Mouse (Mus musculus): ENCODE data around the gene Clec2l.
"Not testable (repeated sequence)": the region's sequence is repeated elsewhere in the genome, so short reads cannot be mapped to it uniquely, and the experiment has no call there.

The Clec2l gene

DNA sequence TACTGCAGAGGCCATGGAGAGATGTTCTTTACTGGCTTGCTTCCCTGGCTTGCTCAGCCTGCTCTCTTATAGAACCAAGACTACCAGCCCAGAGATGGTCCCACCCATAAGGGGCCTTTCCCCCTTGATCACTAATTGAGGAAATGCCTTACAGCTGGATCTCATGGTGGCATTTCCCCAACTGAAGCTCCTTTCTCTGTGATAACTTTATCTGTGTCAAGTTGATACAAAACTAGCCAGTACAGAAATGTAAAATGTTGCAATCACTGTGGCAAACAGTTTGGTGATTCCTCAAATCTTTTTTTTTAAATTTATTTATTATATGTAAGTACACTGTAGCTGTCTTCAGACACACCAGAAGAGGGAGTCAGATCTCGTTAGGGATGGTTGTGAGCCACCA is 7.6 kb downstream of the Clec2l start:
- DNase-seq (ENCODE audit: low spot score), result not testable (repeated sequence)

DNA sequence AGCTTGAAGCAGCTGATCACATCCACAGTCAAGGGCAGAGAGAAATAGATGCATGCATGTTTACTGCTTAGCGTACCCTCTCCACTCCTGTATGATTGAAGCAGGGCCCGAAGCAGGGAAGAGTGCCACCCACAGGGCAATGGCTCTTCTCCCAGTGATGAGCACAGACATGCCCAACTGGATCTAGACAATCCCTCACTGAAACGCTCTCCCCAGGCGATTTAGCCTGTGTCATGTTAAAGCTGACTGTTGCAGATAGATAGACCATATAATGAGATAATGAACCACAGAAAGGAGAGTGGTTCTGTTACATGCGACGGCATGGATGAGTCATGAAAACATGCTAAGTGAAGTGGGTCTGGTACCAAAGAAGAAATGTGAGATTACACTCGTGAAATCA is 8.4 kb downstream of the Clec2l start:
- DNase-seq (ENCODE audit: low spot score), result no peak

- no peak for DNase-seq (ENCODE audit: low spot score)
Measured at GRCm38 (mm10) chr6:38672011-38672410, 9.1 kb downstream of the Clec2l start.

DNA sequence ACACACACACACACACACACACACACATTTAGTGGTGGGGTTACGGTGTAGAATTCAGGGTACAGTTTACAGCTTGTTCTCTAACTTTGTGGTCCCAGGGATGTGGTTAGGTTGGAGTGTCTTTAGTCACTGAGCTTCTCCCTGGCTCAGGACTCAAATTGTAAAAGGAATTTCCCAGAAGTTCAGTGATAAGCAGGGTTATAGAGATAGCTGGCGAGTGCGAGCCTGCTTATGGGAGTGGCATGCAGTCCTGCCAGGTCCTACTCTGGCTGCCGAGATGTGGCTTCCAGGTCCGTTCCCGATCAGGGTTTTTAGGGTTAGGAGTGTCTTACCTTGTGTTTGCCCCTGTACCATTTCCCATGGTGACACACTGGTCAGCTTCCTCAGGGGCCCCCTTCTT is 13.3 kb downstream of the Clec2l start:
- DNase-seq (ENCODE audit: low spot score), result no peak

- DNase-seq (ENCODE audit: low spot score), result no peak
Measured at GRCm38 (mm10) chr6:38676723-38677122, 13.9 kb downstream of the Clec2l start.

DNA sequence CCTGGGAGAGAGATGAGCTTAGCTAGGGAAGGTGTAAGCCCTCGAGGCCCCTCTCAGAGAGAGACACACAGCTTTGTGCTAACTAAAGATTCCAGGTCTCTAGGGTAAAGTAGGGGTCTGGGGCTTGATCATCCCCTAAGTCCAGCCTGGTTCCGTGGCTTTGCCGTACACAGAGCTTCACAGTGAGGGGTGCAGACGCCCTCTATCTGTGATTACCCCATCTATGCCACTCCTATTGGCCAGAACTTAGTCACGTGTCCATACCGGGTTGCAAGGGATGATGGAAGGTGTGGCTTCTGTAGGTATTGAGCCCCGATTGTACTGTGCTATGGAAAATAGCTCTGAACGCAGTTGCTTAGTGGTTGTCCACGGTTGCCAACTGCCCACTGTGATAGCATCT is 14.8 kb downstream of the Clec2l start:
- DNase-seq (ENCODE audit: low spot score), result no peak

- DNase-seq (ENCODE audit: low spot score), result no peak
Measured at GRCm38 (mm10) chr6:38682532-38682931, 19.7 kb downstream of the Clec2l start.

- peak; percentile 64 for DNase-seq (ENCODE audit: low spot score)
Measured at GRCm38 (mm10) chr6:38687216-38687615, 24.3 kb downstream of the Clec2l start.

DNA sequence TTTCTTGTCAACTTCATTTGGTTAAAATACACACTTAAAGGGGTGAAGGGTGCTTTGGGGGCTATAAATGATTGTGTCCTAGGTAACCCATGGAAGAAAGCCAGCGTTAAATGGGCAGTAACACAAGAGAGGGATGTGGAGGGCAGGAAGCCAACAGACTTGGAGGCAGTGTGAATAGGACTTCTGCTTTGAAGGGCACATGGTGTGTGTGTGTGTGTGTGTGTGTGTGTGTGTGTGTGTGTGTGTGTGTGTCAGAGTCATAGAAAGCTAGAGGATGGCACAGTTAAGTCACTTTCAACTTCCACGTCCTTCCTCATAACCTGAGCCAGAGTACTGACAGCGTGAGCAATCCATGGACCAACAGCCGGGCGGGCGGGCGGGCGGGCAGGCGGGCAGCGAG is 26.0 kb downstream of the Clec2l start:
- DNase-seq (ENCODE audit: low spot score), result no peak

DNA sequence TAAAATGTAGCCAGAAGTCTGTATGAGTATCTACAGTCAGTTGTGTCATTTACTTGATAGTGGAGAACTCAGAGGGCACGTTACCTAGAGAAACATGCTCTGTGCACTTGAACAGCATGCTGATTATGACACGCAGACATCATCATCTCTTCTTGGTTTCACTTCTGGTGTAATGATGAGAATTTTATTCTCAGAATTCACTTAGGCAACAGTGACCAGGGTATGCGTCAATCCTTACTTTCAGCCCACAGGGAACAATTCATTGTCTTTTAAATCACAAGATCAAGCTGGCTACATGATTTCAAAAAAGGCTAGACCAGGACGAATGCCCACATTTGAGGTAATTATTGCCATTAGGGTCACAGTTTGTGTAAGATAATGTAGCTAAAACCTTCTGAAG is 27.7 kb downstream of the Clec2l start:
- no peak for DNase-seq (ENCODE audit: low spot score)

DNA sequence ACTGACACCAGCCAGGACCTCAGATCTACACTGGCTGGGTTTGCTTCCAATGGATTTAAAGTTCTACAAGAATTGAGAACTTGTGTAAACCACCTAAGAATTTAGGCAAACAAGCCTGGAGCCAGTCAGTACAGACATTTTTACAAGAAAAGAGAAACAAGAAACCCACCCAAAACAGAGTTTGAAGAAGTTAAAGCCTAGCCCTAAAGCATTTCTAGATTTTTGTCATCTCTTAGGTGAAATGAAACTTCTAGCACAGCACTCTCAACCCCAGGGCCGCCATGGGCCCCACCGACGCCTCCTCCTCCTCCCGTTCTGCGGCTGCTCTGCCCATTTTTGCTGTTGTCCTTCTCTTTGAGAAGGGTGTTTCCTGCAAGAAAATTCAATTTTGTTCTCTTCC is 28.2 kb downstream of the Clec2l start:
- DNase-seq (ENCODE audit: low spot score), result no peak

DNA sequence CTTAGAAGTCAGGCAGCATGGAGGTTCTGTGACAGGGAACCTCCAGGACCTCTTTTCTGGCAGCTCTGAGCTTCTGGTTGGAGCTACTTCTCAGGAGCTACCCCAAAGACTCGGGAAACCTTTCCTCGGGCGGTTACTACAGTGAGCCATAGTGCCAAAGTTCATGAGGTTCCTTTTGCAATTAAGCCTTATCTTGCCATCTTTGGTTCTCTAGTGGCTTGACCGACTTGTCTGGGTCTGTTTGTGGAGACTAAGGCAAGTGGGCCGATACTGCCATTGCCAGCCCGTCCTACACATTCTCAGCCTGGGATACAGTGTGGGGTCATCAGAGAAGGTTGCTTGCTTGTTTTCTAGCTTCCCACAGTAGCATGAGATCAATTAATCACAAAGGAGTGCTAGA is 29.7 kb downstream of the Clec2l start:
- DNase-seq (ENCODE audit: low spot score), result no peak

GRCm38 (mm10) chr6:38695380-38696054 is 32.6 kb downstream of the Clec2l start:
- DNase-seq (ENCODE audit: low spot score), result peak; percentile 95

DNA sequence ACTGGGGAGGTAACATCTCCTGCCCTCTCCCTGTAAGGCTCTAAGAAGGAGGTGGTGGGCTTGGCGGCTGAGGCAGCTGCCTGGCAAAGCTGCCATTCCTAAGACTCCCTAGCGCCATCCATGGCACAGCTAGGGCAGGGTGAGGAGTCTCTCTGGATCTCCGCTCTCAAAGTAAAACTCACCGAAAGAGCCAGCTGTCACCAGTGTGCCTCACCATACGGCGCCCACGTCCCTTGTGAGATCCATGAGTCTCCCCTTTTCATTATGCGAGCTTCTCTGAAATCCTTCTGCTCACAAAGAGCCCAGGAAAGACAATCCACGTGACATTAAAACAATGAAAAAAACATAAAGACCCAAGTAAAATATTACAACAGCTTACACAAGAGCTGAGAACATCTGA is 33.7 kb downstream of the Clec2l start:
- DNase-seq (ENCODE audit: low spot score), result no peak

- no peak for DNase-seq (ENCODE audit: low spot score)
Measured at GRCm38 (mm10) chr6:38698233-38698889, 35.5 kb downstream of the Clec2l start.

DNA sequence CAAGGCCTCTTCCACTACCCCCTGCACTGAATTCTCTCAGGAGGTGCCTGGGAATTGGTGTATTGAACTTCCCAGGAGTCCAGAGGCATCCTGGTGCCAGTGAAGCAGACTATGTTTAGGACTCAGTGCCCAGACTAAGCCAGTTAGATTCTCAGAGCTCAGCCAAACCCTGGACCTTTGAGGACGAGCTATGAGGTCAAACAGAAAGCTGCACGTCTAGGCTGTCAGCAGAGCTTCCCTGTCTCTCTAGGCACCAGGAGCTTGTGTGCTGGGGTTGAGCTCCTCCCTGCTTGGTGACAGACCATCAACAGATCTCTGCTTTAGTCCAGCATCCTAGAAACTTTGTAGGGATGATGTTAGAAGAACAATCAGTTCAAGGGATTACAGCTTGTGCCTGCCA is 38.6 kb downstream of the Clec2l start:
- DNase-seq (ENCODE audit: low spot score), result no peak

DNA sequence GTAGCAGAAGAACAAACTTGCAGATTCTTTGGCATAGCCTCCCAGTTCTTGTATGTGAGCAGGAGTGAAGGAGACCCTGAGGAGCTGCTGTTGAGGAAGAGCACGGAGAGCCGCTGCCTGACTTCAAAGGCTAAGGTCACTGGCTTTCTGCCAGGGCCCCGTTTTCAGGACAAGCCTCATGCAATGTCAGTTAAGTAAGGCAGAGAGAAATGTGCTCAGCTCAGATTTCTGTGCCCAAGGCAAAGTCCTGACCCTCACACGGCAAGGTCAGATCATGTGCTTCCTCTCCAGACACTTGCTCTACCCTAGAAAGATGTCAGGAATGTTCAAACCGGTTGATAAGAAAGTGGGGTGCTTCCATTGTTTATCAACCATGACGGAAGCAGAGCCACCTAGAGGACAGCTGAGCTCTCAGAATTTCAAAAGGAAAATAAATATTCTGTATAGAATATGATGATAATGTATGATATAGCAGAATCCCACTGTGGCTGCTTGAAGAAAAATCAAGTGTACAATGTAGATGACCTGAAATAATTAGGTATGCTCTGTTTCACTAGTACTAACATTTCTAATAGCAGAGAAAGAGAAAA is 40.0 kb downstream of the Clec2l start:
- peak; percentile 31 for DNase-seq (ENCODE audit: low spot score)

DNA sequence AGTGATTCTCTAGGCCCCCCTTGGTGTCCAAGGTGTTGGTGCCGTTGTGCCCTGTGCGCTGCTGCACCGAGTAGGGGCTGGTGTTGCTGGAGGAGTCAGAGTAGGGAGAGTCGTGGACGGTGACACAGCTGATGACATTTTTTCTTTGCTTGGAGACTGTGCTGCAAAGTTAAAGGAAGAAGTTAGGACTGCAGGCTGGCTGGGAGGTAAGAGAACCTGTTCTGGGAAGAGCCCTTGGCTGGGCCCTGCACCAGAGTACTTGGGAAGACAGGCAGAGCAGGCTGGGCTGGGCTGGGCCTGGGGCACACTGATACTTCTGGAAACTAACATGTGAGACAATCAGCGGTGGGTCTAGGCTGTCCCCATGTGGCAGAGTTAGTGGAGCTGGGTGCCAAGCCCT is 40.7 kb downstream of the Clec2l start:
- DNase-seq (ENCODE audit: low spot score), result no peak

- DNase-seq (ENCODE audit: low spot score), result no peak
Measured at GRCm38 (mm10) chr6:38704264-38704984, 41.6 kb downstream of the Clec2l start.

- DNase-seq (ENCODE audit: low spot score), result no peak
Measured at GRCm38 (mm10) chr6:38710449-38710848, 47.6 kb downstream of the Clec2l start.

- DNase-seq (ENCODE audit: low spot score), result no peak
Measured at GRCm38 (mm10) chr6:38713957-38714898, 51.4 kb downstream of the Clec2l start.

DNA sequence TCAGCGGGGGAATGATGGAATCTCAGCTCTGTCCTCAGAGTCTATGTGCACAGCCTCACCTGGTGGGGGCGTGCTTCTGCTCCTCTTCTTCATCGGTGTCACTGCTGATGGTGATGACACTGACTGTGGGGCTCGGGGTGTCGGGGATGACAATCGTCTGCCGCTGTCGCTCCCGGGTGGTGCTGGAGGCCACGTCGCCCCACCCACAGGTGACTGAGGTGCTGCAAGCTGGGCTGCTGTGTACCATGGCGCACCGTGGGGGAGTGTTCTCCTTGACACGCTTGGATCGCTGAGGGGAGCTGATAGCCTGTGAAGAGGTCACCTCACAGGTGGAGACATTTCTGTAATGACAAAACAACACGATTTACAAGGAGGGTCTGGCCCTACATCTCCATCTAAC is 53.0 kb downstream of the Clec2l start:
- DNase-seq (ENCODE audit: low spot score), result no peak
